Mouse (Mus musculus): ENCODE data around the gene Map1a.

The Map1a gene

DNA sequence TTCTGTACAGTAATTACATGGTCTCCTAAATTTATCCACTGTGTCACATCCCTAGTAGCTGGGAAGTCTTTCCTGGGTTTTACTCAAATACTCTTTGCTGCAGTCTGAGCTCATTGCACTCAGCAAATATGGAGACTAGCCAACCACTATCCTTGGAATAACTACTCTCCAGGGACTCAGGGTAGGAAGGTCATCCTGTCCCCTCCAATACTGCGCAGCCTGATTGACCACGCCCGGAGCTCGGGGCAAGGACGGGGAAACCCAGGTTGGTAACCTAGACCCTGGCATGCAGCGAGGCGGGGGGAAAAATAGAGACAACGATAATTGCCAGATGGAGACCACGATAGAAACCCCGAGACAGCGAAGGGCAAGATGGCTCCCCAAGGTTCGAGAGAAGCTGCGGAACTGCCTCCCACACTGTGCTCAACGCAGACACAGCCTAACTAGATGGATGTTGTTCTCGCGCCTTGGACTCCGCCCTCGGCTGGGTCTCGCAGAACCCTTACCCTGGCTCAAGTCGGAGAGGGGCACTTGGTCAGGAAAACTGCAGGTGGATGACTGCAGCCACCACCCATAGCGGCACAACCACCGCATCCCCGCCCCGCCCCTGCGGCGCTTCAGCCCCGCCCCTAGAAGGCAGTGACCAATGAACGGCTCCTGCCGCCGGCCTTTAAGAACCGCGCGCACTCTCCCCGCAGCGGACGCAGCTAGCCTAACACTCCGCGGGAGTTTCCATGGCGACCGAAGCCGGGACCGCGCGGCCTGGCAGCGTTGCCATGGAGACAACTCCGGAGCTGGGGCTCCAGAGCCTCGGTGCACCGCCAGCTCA, at the start of gene Map1a:
Gene Map1a, plus strand, starts transcription at position 700 of the 829 bp plus-strand sequence.
- DNase-seq (ENCODE audit: low read depth, low spot score), result peak; percentile 93

DNA sequence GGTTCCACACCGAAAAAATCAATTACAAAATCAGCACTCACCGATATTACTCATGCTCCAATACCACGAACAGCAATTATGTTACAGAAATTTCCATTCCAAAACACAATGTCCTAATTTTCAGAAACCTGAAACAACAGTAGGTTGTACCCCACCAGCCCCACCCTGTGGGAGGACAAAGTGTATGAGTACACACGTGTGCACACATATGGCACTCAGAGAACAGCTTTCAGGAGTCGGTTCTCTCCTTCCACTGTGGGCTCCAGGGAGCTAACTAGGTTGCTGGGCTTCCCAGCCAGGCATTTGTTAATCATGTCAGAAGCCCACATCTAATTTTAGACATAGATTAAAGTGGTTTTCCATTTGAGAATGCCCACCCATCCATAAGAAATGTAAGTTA, 45.3 kb upstream of the Map1a start:
- no peak for DNase-seq (ENCODE audit: low read depth, low spot score)

DNA sequence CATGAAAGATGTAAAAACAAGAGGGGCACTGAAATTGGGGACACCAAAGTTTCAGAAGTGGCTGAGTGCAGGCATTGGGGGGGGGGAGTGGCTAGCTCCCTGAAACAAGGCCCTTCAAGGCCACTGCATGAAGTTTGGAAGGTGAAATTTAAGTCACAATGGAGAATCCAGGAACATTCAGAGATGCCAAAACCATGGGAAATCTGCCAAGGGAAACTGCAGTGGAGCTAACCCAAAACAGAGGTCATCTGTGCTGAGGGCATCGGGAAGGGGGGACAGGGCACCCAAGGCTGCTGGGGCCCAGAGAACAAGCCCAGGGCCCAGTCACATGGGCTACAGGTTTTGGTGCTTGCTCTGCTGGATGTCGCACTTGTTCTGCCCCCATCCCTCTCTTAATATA, 39.6 kb upstream of the Map1a start:
- DNase-seq (ENCODE audit: low read depth, low spot score), result no peak

DNA sequence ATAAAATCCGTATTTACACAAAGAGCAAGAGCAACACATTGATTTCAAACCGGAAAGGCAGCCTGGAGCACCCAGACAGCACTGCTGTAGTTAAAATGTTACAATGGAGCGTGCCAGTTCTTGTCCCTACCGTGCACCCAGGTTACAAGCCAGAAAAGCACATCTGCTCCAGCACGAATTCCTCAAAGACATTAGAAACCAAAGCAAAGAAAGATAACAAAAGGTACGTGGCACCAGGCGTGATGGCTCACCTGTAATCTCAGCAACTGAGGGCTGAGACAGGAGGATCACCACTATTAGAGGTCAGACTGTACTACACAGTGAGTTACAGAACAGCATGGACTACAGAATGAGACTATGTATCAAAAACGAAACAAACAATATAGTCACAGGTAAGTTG, 21.0 kb upstream of the Map1a start:
- no peak for DNase-seq (ENCODE audit: low read depth, low spot score)

DNA sequence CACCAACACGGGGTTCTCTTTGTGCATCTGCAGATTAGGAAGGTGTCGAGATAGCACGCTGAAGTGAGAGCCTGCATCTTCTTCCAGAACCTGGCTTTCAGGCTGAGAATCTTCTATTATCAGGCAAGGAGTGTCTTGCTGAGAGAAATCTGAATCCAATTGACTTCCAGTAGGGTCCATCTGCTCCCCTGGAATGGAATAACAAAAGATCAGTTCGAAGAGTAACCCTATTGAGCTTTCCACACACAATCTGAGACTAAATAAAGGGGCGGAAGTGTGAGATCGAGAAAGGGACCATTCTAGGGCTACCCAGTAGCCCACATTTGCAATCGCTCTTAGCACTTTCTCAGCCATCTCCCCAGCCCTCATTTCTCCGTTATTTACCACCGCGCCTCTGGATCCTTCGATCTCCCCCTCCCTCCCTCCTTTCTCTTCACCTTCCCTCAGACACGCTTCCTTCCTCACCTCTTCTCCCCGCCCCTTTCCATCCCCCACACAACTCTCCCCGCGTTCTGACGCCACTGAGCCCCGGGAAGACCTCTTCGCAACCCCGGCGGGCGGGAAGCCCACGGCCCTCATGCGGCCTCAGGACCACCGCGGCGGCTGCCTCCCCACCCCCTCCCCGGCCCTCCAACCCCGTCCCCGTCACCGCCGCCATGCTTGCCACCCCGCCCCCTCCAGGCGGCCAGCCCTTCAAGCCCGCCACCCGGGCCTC, 18.7 kb upstream of the Map1a start:
- peak; percentile 4 for DNase-seq (ENCODE audit: low read depth, low spot score)

DNA sequence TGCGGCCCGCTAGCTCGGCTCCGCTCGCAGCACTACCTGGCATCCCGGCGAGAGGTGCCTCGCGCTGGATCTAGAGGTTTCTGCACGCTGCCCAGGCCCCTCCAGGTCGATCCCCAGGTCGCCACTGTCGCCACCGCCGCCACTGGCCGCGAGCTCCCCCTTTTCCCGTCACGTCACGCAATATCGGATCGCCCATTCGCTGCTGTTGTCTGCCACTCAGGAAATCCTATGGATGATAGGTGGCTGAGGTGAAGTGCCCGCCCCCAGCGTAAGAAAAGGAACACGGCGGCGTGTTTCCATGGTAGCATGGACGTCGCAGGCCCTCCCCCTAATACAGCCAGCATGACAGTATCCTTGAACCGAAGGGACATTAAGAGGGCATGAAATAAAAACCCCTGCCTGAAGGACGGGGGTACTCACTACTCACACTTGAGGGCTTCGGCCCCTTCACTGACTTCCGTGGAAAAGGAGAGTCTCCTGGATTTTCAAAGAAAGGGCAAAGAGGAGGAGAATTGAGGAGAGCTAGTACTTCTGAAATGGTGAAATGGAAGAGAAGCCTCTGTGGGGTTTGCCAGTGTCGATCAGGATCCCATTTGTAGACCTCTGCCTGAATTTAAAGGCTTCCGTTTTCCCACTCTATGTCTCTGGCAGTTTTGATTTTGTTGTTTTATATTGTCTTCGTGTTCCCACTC, 18.0 kb upstream of the Map1a start, which contains the start of gene Trp53bp1:
Gene Trp53bp1, minus strand, starts transcription at position 172 of the 692 bp plus-strand sequence.
- peak; percentile 93 for DNase-seq (ENCODE audit: low read depth, low spot score)

DNA sequence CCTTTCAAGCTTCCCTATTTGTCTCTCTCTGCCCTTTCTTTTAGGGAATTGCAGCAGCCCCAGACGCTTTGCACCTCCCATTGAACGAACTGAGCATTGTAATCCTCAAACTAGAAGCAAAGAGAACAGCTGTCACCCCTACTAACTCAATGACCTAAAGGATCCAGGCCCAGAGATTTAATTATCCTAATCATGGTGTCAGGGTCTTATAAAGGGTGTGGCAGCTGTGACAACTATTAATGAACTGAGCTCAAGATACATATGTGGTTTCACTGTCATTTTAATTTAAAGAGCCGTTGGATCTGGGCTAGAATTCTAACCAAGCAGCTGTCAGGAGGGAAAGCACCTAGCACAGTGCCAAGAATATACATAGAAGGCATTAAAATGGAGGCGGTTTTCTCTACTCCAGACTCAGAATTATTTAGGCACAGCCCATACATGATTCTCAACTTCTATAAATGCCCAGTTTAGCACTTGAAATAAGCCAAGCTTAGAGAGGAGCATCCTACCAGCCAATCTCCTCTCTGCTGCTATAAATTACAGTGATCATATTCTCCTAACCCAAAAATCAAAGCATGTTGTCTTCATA, 17.4 kb upstream of the Map1a start:
- peak; percentile 28 for DNase-seq (ENCODE audit: low read depth, low spot score)

DNA sequence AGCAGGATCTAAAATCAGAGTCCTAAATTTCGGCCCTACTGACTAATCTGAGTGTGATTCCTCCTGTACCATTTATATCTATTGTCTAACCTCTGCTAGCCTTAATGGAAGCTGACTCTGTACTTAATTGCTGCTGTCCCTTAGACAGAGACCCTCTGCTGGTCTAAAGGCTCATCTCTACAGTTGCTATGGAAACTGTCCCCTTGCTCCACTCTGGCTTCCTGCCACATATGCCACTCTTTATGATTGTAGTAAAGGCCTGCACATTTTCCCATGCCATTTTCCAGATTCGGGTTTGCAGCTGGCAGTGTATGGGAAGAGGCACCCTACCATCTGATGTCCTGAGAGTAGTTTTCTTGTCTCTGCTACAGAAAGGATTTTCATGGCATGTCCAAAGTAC, 1.6 kb upstream of the Map1a start:
- DNase-seq (ENCODE audit: low read depth, low spot score), result no peak

DNA sequence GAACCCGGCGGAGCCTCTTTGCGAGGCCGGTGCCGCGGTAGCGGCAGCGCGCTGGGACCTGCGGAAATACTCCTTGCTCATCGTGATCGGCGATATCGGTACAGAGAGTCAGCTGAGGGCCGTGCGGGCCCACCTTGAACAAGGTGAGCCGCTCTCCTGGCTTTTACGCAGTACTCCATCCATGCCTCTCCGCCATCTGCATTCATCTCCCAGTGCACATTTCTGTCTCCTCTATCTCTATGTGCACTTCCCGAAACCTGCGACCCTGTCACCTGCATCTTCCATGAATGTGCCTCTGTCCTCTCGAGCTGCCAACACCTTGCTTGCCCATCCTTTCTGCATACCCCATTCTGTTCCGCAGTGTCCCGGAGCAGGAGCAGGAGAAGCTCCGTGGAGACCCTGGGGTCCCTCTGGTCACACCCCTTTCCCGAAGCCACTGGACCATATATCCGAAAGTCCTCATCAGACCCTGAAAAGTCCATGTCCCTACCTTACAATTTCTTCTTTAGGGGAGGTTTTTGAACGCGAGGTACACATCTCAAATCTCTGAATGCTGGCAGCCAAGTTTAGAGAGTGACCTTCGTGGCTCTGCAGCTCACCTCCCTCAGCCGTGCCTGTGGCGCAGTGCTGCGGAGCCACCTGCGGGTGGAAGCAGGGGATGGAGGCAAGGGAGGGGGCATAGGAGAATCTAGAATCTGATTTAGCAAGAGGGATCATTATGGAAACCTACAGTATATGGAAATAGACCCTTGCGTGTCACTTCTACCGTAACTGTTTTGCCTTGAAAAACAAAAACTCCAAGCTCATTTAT, 535 bp downstream of the Map1a start:
- no peak for DNase-seq (ENCODE audit: low read depth, low spot score)

DNA sequence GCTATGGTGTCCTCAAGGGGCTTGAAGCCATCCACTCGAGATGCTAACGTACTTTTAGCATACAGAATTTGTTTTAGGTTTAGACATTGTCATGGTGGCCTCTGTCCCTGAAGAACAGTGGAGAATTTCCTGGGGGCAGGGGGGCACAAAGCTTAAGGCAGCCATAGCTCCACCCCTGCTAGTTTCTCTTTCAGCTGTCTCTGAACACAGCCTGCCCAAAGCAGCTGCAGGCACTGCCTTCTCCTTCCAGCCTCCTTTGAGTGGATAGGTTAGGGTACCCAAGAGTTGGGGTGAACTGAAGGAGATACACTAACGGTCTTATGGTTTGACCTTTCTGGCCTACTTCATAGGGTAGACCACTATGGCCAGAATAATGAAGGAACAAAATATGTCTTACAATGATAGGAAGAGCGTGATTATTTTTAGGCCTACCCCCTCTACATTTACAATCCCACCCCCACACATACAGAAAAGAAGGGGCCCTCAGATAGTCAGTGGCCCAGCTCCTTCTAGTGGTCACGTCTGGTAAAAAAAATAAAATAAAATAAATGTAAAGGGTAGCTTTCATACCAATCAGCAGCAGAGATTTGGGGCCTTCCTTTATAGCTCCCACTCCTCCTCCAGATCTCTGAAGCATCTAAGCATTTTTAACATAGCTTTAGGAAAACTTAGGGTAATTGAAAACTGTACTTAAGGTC, 3.1 kb downstream of the Map1a start:
- DNase-seq (ENCODE audit: low read depth, low spot score), result no peak

DNA sequence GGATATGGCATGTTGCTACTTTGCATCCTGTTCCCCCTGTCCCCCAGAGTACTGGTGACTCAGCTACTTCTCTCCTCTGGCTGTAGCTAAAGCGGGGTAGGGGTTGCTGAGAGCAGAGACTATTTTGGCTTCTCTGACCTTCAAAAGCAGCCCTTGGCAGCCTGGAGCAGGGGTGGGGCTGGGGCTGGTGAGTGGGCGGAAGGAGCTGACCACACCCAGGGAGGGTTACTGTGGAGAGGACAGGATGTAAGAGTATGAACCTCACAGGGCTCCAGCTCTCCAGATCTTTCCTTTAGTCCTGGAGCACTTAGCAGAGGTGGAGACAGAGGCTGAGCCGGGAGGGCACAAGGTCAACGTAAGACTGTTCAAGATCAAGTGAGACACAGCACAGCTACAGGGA, 4.8 kb downstream of the Map1a start:
- DNase-seq (ENCODE audit: low read depth, low spot score), result no peak

DNA sequence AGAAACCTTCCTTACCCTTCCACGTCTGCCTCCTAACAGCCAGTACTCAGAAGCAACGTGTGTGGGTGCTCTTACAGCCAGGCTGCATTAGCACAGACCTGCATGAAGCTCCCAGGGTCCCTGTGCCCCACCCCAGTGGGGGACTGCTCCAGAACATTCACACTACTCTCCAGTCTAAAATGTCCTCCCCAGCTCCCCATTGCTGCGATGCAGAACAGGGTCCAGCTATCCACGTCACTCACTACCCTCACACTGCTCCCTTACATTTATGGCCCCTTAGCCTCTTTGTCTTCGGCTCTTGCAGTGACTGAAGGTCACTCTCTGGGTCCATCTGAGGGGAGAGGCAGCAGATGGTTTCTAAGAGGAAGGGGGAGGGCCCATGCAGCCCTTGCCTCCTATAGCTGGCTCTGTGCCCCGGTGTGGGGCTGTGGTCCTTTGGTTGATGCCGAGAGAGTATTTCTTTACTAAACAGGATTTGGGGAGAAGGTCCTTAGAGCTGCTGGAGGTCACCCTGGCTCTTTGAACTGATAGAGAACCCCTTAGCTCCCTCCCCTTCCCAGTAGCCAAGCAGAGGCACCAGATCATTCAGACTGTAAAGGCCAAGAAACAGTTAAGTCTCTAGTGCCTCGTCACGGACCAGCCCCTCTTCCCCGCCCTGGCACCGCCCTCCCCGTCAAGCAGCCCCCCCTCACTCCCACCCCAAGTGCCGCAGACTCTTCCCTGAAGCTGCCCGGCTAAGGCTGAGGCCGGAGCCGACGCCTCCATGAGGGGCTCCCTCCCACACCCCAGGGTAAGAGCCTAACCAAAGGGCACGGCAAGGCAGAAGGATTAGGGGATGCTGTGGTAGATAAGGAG, 5.6 kb downstream of the Map1a start:
- peak; percentile 32 for DNase-seq (ENCODE audit: low read depth, low spot score)

DNA sequence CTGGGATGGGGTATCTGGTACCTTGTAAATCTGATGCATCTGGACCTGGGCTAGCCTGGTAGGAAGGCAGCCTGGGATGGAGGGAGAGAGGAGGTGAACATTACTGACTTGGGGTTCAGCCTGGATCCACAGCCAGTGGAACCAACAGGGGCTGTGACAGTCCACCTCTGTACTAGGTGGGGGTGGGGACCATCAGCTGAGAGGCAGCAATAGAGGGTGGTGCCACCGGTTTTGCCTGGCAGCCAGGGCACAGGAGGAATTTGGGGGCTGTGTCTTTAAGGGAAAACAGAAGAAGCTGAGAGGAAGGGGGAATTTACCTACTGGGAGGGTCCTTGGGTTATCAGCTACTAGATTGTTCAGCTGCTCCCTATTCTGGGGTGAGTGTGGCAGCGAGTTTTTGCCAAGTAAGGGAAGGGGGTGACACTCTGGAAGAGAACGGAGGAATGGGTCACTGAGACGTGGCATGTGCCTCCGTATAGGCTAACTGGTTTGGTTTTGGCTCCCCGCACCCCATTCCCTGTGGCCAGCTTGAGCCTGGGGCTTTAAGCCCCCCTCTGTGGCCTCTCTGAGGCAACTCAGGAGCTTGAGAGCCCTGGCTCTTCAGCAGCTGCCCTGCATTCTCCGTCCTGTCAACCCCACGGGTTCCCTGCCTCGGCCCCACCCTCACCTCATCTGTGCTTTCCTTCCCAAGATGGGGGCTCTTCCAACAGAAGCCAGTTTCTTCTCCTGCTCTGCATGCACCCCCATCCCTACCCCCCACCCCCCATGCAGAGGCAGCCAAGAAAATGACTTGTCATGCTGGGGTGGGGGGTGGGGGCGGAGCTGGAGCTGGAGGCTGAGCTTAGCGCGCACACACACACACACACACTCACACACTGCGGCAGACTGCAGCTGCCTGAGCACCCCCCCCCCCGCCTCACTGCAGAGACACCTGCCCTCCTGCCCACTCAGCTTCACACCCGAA, 6.5 kb downstream of the Map1a start:
- no peak for DNase-seq (ENCODE audit: low read depth, low spot score)

DNA sequence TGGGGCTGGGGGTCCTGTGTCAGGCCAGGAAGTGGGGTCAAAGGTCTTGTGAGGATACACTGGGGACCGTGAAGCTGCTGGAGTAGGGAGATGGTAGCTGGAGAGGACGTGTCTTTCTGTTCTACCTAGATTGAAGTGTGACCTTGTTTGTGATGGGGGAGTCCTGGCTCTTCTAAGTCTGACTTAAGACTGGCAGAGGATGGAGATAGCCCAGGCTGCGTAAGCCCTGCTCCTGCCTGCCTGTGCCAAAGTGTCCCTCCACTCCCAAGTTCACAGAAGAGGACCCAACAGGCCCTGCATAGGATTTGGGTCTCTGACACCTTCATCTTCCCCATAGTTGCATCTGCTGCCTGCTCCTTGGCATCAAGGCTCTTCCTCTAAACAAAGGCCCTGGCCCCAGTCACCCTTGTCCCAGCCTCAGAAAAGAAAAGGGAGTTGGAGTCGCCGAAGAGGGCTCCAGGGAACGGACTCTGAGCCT, 7.4 kb downstream of the Map1a start:
- no peak for DNase-seq (ENCODE audit: low read depth, low spot score)

DNA sequence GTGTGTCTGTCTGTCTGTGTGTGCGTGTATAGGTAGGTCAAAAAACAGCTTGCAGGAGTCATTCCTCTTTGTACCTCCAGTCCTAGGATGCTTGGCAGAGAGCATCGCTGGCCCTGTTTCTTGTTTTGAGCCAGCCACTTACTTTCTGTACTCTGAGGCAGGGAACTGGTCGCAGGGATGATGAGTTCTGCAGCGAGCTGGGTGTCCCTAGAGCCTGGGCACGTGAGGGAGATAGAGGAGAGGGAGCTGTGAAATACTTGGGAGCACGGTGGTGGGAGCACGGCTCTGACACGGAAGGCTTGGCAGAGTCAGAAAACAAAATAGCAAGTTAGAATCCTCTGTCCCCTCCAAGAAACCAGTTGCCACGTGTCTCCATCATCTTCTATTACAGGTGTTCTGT, 8.3 kb downstream of the Map1a start:
- no peak for DNase-seq (ENCODE audit: low read depth, low spot score)

DNA sequence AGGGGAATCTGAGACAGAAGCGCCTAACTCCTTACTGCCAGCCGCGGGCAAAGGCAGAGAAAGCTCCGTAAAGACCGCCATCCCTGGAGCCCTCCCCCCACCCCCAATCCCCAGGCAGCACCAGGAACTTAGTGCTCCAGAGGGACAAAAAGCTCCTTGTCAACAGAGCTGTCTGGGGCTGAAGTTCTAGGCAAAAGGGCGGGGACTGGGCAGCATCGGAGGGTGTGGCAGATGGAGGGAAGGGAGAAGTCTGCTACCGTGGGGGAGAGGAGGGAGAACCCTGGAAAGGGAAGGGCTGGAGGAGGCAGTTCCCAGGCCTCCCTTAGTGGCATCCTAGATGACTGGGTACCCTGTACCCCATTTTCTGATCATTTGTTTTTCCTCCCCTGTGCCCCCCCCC, 8.7 kb downstream of the Map1a start:
- DNase-seq (ENCODE audit: low read depth, low spot score), result no peak

DNA sequence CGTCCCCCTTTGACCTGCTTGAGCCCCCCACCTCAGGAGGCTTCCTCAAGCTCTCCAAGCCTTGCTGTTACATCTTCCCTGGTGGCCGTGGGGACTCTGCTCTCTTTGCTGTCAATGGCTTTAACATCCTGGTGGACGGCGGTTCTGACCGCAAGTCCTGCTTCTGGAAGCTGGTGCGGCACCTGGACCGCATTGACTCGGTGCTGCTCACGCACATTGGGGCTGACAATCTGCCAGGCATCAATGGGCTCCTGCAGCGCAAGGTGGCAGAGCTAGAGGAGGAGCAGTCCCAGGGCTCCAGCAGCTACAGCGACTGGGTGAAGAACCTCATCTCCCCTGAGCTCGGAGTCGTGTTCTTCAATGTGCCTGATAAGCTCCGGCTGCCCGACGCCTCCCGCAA, 10.1 kb downstream of the Map1a start:
- no peak for DNase-seq (ENCODE audit: low read depth, low spot score)

DNA sequence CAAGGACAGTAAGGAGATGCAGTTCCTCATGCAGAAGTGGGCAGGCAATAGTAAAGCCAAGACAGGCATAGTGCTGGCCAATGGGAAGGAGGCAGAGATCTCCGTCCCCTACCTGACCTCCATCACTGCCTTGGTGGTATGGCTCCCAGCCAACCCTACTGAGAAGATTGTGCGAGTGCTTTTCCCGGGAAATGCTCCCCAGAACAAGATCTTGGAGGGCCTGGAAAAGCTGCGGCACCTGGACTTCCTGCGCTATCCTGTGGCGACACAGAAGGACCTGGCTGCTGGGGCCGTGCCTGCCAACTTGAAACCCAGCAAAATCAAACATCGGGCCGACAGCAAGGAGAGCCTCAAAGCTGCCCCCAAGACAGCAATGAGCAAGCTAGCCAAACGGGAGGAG, 10.6 kb downstream of the Map1a start:
- DNase-seq (ENCODE audit: low read depth, low spot score), result no peak

Data from brain, embryonic 18.5 days (tissue).